Mouse (Mus musculus) urinary bladder, postnatal 14 days (tissue): ENCODE measurements around the gene Eif6.
"Not testable (repeated sequence)": the region's sequence is repeated elsewhere in the genome, so short reads cannot be mapped to it uniquely, and the experiment has no call there.

ENCODE experiments used
- DNase-seq: peaks from one replicate; pipeline ENCODE4 v3.0.0; 2021; ENCODE audit warnings: low spot score

Eif6 gene

GRCm38 (mm10) chr2:155826630-155827424 lies at the start of gene Eif6:
Gene Eif6 (minus strand): TSS chr2:155826925.
- DNase-seq: peak; percentile 91

DNA sequence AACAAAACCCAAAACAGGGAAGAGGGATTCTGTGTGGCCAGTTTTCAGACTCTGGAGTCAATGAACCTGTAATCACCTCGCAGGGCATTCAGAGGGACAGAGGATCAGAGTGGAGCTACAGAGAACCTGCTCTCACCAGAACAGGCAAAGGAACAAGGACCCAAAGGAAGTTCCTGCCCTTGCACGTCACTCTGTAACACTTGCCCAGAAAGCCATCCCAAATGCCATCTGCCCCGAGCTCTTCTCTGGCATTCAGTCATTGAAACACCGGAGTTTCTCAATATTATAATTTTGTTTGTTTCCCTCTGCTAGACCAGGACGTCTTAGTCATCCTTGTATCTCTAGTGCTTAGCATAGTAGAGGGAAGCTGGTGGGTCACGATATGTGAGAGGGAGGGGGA lies 46.9 kb upstream of the Eif6 start:
- DNase-seq: no peak

- DNase-seq: no peak
Measured at GRCm38 (mm10) chr2:155872930-155873507, 46.3 kb upstream of the Eif6 start.

- DNase-seq: no peak
Measured at GRCm38 (mm10) chr2:155872486-155872885, 45.8 kb upstream of the Eif6 start.

DNA sequence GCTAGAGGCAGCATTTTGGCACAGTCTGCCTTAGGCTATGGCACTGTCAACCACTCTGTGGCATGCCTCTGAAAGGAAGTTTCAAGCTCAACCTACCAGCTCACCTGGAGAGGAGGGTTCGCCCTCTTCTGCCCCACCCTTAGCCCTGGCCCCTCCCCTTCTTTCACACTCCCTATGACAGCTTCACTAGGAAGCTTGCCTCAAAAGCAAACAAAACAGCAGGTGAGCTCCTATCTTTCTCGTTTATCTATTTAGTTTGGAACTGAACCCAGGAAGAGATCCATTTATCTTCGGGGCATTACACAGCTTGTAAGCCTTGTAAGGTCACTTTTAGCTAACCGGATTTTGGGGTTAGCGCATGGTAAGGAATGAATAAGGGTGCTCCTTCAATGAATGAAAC lies 43.0 kb upstream of the Eif6 start:
- DNase-seq: peak; percentile 64

- no peak for DNase-seq
Measured at GRCm38 (mm10) chr2:155868320-155868719, 41.6 kb upstream of the Eif6 start.

DNA sequence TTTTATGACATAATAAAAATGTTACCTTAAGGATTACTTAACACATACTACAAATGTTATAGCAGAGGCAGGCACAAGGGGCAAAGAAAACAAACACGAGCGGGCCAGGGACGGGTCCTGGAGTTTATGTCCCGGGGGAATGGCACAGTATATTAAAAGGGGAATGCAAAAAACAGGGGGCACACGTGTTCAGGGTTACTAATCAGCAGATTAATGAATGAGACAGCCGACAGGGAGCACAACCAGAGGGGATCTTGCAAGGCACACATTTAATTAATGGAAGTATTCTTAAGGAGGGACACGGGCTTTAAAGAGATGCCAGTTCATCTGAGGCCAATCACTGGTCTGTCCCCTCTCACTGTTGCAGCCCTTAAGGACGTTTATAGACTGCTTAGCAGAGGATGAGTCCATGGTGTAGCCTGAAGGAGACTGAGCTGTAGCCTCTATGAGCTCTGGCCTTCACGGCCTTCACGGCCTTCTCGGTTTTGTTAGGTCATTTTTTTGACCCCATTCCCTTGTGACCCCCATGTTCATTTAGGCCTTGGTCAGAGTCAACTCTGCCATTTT lies 36.7 kb upstream of the Eif6 start:
- DNase-seq: no peak

- DNase-seq: peak; percentile 36
Measured at GRCm38 (mm10) chr2:155862573-155863300, 36.0 kb upstream of the Eif6 start.

GRCm38 (mm10) chr2:155861581-155861980 lies 34.9 kb upstream of the Eif6 start:
- no peak for DNase-seq

GRCm38 (mm10) chr2:155860102-155860501 lies 33.4 kb upstream of the Eif6 start:
- no peak for DNase-seq

DNA sequence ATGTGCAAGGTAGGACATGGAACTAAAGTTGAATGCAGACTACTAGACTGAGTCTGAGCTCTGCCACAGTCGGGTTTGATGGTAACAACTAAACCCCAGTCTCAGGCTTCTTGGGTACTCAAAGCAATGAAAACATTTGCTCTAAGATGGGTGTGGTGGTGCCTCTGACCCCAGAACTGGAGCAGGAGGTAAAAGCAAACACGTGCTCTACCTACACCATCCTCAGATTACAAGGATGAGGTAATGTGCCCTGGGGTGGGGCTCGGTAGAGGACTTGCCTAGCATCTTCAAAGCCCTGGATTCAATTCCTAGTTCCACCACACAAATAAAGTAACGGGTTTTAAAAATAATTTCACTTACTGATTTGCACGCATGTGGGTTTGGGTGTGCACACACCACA lies 25.8 kb upstream of the Eif6 start:
- DNase-seq: no peak

- no peak for DNase-seq
Measured at GRCm38 (mm10) chr2:155850120-155850519, 23.4 kb upstream of the Eif6 start.

GRCm38 (mm10) chr2:155849464-155849863 lies 22.7 kb upstream of the Eif6 start:
- DNase-seq: no peak

DNA sequence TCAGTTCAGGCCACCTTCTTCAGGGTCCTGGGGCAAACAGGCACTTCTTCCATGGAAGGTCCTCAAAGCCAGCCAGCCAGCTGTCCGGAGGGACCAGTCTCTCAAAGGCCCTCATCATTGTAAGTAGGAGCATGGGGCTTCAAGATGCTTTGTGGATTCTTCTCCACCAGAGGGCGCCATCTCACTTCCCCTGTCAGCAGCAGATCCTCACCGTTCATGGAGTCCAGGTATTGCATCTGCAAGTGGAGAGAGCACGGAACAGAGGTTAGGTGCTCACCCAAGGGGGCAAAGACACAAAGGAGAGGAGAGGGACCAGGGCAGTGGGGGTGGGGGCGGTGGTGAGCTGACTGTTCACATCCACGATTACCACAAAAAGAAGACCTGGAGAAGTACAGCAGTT lies 21.6 kb upstream of the Eif6 start:
- peak; percentile 83 for DNase-seq

GRCm38 (mm10) chr2:155846930-155847329 lies 20.2 kb upstream of the Eif6 start:
- no peak for DNase-seq

DNA sequence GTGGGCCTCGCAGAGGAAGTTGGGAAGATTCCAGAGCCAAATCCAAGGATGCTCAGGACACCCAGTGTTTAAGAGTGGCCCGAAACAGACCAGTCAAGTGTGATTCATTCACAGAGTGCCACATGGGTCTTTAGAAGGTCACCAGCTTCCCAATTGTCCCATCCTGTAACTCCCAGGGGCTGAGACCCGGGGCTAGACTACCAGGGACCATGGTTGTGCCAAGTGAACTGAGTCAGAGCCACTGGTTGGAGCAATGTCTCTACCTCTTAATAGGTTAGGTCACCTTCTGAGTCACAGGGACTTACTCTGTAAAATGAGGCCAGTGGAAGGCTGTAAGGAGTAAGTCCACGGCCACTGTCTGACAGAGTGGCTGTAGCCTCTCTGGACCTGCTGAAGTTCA lies 12.2 kb upstream of the Eif6 start:
- no peak for DNase-seq

GRCm38 (mm10) chr2:155837961-155838360 lies 11.2 kb upstream of the Eif6 start:
- DNase-seq: no peak

DNA sequence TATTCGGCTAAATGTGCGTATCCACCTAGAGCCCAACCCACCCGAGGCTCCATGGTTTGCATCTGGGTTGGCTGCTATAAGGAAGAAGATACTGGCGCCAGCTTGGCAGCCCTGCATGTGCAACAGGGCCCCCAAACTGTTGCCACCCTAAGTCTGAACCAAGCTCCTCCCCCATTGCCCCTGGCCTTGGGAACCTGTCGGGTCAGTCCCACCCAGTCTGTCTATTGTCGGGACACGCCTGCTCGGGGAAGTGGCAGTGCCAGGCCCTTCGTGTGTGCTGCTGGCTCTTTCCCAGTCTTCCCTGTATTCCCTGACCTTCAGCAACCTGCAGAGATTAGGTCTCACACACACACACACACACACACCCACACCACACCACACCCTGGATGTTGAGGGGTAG lies 8.0 kb upstream of the Eif6 start, which contains the start of gene Fam83c:
Gene Fam83c, minus strand, starts transcription at position 123 of the 400 bp plus-strand sequence.
- DNase-seq: peak; percentile 43

DNA sequence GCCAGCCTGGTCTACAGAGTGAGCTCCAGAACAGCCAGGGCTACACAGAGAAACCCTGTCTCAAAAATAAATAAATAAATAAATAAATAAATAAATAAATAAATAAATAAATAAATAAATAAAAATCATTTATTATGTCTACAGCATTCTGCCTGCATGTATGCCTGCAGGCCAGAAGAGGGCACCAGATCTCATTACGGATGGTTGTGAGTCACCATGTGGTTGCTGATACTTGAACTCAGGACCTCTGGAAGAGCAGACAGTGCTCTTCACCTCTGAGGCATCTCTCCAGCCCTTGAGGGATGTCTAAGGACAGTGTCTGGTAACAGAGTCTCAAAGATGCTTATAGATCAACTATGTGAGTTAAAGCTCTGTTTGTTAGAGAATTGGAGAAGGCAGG lies 5.4 kb upstream of the Eif6 start:
- not testable (repeated sequence) for DNase-seq

DNA sequence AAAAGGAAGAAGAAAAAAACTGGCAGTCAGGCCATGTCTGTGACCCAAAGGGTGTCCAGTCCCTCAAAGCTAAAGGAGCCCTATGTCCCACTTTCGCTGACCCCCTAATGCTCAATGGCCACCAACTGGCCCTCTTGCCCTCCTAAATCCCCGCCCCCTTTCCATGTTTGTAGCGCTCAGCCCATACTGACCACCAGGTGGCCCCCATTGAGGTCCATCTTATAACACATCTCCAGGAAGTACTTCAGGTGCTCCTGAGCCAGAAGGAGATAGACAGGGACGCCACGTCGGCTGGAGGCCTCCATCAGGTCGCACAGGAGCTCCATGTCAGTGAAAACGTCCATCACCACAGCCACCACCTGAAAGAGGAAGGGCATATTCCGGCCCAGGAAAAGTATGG lies 4.6 kb upstream of the Eif6 start:
- no peak for DNase-seq

DNA sequence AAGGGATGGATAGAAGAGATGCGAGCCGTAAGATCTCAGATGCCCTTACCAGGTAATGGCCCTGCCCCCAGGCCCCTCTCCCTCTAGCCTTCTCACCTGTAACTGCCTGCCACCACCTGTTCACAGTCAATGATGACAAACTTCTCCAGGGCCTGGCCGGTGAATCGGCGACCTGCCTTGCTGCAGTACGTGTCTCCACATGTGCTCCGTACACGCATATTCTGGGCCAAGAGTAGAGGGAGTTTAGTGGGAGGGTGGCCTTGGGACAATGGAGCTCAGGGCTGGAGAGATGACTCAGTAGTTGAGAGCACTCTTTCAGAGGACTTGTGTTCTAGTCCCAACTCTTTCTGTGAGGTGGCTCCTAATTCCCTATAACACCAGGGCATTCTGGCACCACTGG lies 4.1 kb upstream of the Eif6 start:
- peak; percentile 63 for DNase-seq

- no peak for DNase-seq
Measured at GRCm38 (mm10) chr2:155825904-155826629, 658 bp downstream of the Eif6 start.
